Mouse (Mus musculus): ENCODE data around the gene Hbs1l.

GRCm38 (mm10) chr10:21270905-21271304 lies 24.9 kb upstream of the Hbs1l start:
- TF ChIP-seq CTCF (IDR thresholded peaks at IDR 0.05; ENCODE audit: borderline replicate concordance, insufficient read depth, low read length), result no peak
- no peak for TF ChIP-seq POLR2A (IDR thresholded peaks at IDR 0.05; ENCODE audit: low read depth, low read length)
